Mouse (Mus musculus): ENCODE measurements around the gene Krtap4-7. TPM values are rescaled to one million over a fixed set of nuclear protein-coding genes. Genes with fewer than 3 reads are reported as not detected.

Gene Krtap4-7
- not detected for polyA plus RNA-seq (2017; shearing (Covaris generic))

GRCm38 (mm10) chr11:99643635-99644139 lies at the start of gene Krtap4-7:
Gene Krtap4-7, minus strand, starts transcription at chr11:99644089.

GRCm38 (mm10) chr11:99690463-99690862 lies 46.6 kb upstream of the Krtap4-7 start, which contains the start of gene Gm14190:
Gene Gm14190, minus strand, starts transcription at chr11:99690740.

GRCm38 (mm10) chr11:99665860-99666259 lies 22.0 kb upstream of the Krtap4-7 start, which contains the start of gene Krtap4-6:
Gene Krtap4-6, minus strand, starts transcription at chr11:99665960.

GRCm38 (mm10) chr11:99658467-99659010 lies 14.7 kb upstream of the Krtap4-7 start, which contains the start of gene Gm11563:
Gene Gm11563, minus strand, starts transcription at chr11:99658960.

GRCm38 (mm10) chr11:99650136-99650535 lies 6.2 kb upstream of the Krtap4-7 start, which contains the start of gene Gm11555:
Gene Gm11555, minus strand, starts transcription at chr11:99650236.

GRCm38 (mm10) chr11:99634653-99635134 lies 9.2 kb downstream of the Krtap4-7 start, which contains the start of gene Krtap4-2:
Gene Krtap4-2, minus strand, starts transcription at chr11:99635084.

GRCm38 (mm10) chr11:99628138-99628537 lies 15.8 kb downstream of the Krtap4-7 start, which contains the start of gene Krtap4-1:
Gene Krtap4-1, minus strand, starts transcription at chr11:99628238.

GRCm38 (mm10) chr11:99620335-99620734 lies 23.6 kb downstream of the Krtap4-7 start, which contains the start of gene Gm11562:
Gene Gm11562, minus strand, starts transcription at chr11:99620435.

GRCm38 (mm10) chr11:99614796-99615363 lies 29.0 kb downstream of the Krtap4-7 start, which contains the start of gene Krtap2-4:
Gene Krtap2-4, minus strand, starts transcription at chr11:99614846.

GRCm38 (mm10) chr11:99610089-99610488 lies 33.8 kb downstream of the Krtap4-7 start, which contains the start of gene Gm11937:
Gene Gm11937, minus strand, starts transcription at chr11:99610189.

GRCm38 (mm10) chr11:99603208-99603607 lies 40.7 kb downstream of the Krtap4-7 start, which contains the start of gene Gm11938:
Gene Gm11938, minus strand, starts transcription at chr11:99603308.

GRCm38 (mm10) chr11:99597742-99598141 lies 46.1 kb downstream of the Krtap4-7 start, which contains the start of gene Krtap9-3:
Gene Krtap9-3, minus strand, starts transcription at chr11:99598105.

Other genes starting within 250 kb of the Krtap4-7 start
- not detected for gene Krt12, start 221.8 kb downstream of the Krtap4-7 start, polyA plus RNA-seq (2017; shearing (Covaris generic))
- gene Krt20, start 205.9 kb downstream of the Krtap4-7 start, polyA plus RNA-seq (2017; shearing (Covaris generic)): 0.26 TPM
- not detected for gene Krt23, start 151.0 kb downstream of the Krtap4-7 start, polyA plus RNA-seq (2017; shearing (Covaris generic))
- gene Krt39, start 122.8 kb downstream of the Krtap4-7 start, polyA plus RNA-seq (2017; shearing (Covaris generic)): not detected
- gene Krt40, start 100.9 kb downstream of the Krtap4-7 start, polyA plus RNA-seq (2017; shearing (Covaris generic)): not detected
- gene Krtap3-3, start 93.2 kb downstream of the Krtap4-7 start, polyA plus RNA-seq (2017; shearing (Covaris generic)): not detected
- 0.74 TPM for gene Krtap3-2, start 87.2 kb downstream of the Krtap4-7 start, polyA plus RNA-seq (2017; shearing (Covaris generic))
- gene Gm11939, start 84.6 kb downstream of the Krtap4-7 start, polyA plus RNA-seq (2017; shearing (Covaris generic)): not detected
- not detected for gene Krtap3-1, start 77.5 kb downstream of the Krtap4-7 start, polyA plus RNA-seq (2017; shearing (Covaris generic))
- gene Krtap1-5, start 63.1 kb downstream of the Krtap4-7 start, polyA plus RNA-seq (2017; shearing (Covaris generic)): not detected
- gene Krtap1-4, start 60.4 kb downstream of the Krtap4-7 start, polyA plus RNA-seq (2017; shearing (Covaris generic)): 0.90 TPM
- gene Krtap1-3, start 52.8 kb downstream of the Krtap4-7 start, polyA plus RNA-seq (2017; shearing (Covaris generic)): not detected
- gene Krtap9-3, start 46.0 kb downstream of the Krtap4-7 start, polyA plus RNA-seq (2017; shearing (Covaris generic)): not detected
- gene Gm11938, start 40.8 kb downstream of the Krtap4-7 start, polyA plus RNA-seq (2017; shearing (Covaris generic)): not detected
- not detected for gene Gm11937, start 33.9 kb downstream of the Krtap4-7 start, polyA plus RNA-seq (2017; shearing (Covaris generic))
- gene Krtap2-4, start 29.2 kb downstream of the Krtap4-7 start, polyA plus RNA-seq (2017; shearing (Covaris generic)): not detected
- not detected for gene Gm11562, start 23.7 kb downstream of the Krtap4-7 start, polyA plus RNA-seq (2017; shearing (Covaris generic))
- gene Krtap4-1, start 15.9 kb downstream of the Krtap4-7 start, polyA plus RNA-seq (2017; shearing (Covaris generic)): not detected
- gene Krtap4-2, start 9.0 kb downstream of the Krtap4-7 start, polyA plus RNA-seq (2017; shearing (Covaris generic)): not detected
- gene Gm11555, start 6.1 kb upstream of the Krtap4-7 start, polyA plus RNA-seq (2017; shearing (Covaris generic)): not detected
- not detected for gene Gm11563, start 14.9 kb upstream of the Krtap4-7 start, polyA plus RNA-seq (2017; shearing (Covaris generic))
- gene Krtap4-6, start 21.9 kb upstream of the Krtap4-7 start, polyA plus RNA-seq (2017; shearing (Covaris generic)): not detected
- not detected for gene Gm14190, start 46.7 kb upstream of the Krtap4-7 start, polyA plus RNA-seq (2017; shearing (Covaris generic))
- not detected for gene Gm14180, start 90.2 kb upstream of the Krtap4-7 start, polyA plus RNA-seq (2017; shearing (Covaris generic))
- gene Gm11595, start 128.8 kb upstream of the Krtap4-7 start, polyA plus RNA-seq (2017; shearing (Covaris generic)): not detected
- not detected for gene Krtap4-8, start 136.6 kb upstream of the Krtap4-7 start, polyA plus RNA-seq (2017; shearing (Covaris generic))
- gene Krtap4-9, start 141.1 kb upstream of the Krtap4-7 start, polyA plus RNA-seq (2017; shearing (Covaris generic)): not detected
- not detected for gene Gm11596, start 149.4 kb upstream of the Krtap4-7 start, polyA plus RNA-seq (2017; shearing (Covaris generic))
- gene Gm11569, start 154.8 kb upstream of the Krtap4-7 start, polyA plus RNA-seq (2017; shearing (Covaris generic)): not detected
- gene Gm11554, start 160.4 kb upstream of the Krtap4-7 start, polyA plus RNA-seq (2017; shearing (Covaris generic)): not detected
- not detected for gene Krtap4-13, start 165.8 kb upstream of the Krtap4-7 start, polyA plus RNA-seq (2017; shearing (Covaris generic))
- not detected for gene Gm11564, start 171.6 kb upstream of the Krtap4-7 start, polyA plus RNA-seq (2017; shearing (Covaris generic))
- not detected for gene 2300003K06Rik, start 194.0 kb upstream of the Krtap4-7 start, polyA plus RNA-seq (2017; shearing (Covaris generic))
- not detected for gene Krtap4-16, start 207.5 kb upstream of the Krtap4-7 start, polyA plus RNA-seq (2017; shearing (Covaris generic))
- not detected for gene Gm11568, start 213.8 kb upstream of the Krtap4-7 start, polyA plus RNA-seq (2017; shearing (Covaris generic))
- not detected for gene Gm11559, start 220.4 kb upstream of the Krtap4-7 start, polyA plus RNA-seq (2017; shearing (Covaris generic))
- not detected for gene Krtap9-1, start 229.3 kb upstream of the Krtap4-7 start, polyA plus RNA-seq (2017; shearing (Covaris generic))
- gene Gm11567, start 235.1 kb upstream of the Krtap4-7 start, polyA plus RNA-seq (2017; shearing (Covaris generic)): not detected

Data from effector memory CD4-positive, alpha-beta T cell, adult 7 months (primary cell).